Mouse (Mus musculus) adrenal gland, postnatal 4 days (tissue): ENCODE results near the gene Crip2. TPM values are rescaled to one million over a fixed set of nuclear protein-coding genes. Genes with fewer than 3 reads are reported as not detected.
A peak's percentile ranks its signal among the peaks of the same experiment; 100 is the strongest.

Source experiments
- DNase-seq, 2 experiments: peaks; one replicate each; pipeline ENCODE4 v3.0.0; 2021 to 2022; ENCODE audit warnings: low spot score in 2 of 2, mixed read lengths in 2 of 2
- long read RNA-seq, 2 experiments: library from polyadenylated mRNA; stranded (forward); transcript quantifications; one replicate each; pipeline ENCODE4 v2.0.0; 2021
- total RNA-seq, 2 experiments: library from RNA; stranded (reverse); gene quantifications; 2 replicates each; pipeline ENCODE4 v1.2.3; 2021

Gene Crip2
- total RNA-seq, result 100 to 1,000 TPM; 109 to 110 TPM
- long read RNA-seq, experiment 1, transcript Crip2-201 (7 exons, 1,439 nt), result major isoform, 154 of 171 reads
- long read RNA-seq, experiment 1, partial matches to known transcripts, result 3 of 171 reads
- long read RNA-seq, experiment 1, other reads (novel, unspliced or antisense), result 10 of 171 reads
- long read RNA-seq, experiment 2, transcript Crip2-201 (7 exons, 1,439 nt), result major isoform, 148 of 182 reads
- long read RNA-seq, experiment 2, partial matches to known transcripts, result 24 of 182 reads
- long read RNA-seq, experiment 2, other reads (novel, unspliced or antisense), result 8 of 182 reads

DNA sequence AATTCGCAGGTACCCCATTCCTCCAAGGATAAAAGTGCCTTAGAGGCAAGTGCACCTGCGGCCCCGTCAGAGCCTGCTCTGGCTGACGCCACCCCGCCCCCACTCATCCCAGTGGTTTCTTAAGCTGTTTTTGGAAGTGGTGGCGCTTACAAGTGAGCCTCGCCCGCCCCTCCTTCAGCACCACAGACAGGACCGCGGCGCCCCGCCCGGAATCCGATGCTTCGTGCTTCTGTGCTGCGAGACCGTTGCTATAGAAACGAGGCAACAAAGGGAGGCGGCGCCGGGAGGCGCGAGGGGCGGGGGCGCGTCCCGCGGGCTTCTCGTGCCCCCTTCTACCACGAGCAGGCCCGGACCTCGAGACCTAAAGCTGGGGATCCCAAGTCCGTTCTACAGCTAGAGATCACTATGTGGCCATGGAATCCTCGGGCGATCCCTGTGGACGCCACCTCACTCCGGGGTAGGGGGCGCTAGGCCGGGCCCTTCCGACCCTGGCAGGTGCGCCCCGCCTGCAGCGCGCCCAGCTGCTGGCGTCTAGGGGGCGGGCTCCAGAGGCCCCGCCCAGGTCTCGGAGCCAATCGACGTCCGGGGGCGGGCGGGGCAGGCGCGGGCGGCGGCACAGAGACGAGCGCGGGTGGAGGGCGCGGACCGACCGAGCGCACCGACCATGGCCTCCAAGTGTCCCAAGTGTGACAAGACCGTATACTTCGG lies at the start of gene Crip2:
Crip2 (plus strand) TSS at position 329 of the 708 bp plus-strand sequence.
- DNase-seq, result peak; percentile 57 to 66

DNA sequence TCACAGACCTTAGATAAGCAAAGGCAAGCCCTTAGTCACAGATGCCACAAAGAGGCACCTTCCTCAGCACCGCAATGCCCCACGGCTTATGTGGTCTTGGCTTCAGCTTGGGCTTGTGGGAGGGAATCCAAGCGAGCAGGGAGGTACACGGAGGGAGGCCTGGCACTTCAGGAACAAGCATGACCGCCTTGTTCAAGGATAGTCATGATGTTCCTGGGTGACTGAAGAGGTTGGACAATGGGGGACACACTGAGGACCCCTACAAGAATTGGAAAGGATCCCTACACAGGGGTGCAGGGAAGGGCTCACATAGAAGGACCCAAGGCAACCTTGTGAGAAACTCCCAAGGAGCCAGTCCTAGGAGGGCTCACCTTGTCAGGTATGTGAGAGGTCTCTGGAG lies 43.0 kb upstream of the Crip2 start:
- no peak for DNase-seq

DNA sequence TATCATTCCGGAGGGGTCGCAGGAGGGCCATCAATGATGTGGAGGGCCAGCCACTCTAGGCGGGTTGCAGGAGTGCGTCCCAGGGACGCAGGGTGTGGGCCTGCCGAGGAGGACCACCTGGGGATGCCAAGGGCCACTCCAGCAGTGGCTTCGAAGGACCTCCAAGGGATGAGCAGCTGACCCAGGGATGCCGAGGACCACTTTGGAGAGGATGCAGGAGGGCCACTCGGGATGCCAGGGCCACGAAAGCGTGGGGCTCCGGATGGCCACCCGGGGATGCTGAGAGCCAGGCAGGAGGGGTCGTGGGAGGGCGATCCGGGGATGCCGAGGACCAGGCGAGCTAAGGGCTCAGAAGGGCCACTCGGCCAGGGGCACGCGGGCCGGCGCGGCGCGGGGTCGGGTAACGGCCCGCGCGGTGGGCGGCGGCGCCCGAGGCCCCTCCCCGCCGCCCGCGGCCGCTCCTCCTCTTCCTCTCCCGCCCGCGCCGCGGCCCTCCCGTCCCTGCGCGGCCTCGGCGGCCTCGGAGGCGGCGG lies 42.2 kb upstream of the Crip2 start, which contains the start of gene Mta1:
Mta1 (plus strand) TSS at position 530 of the 533 bp plus-strand sequence.
- DNase-seq, result no peak

DNA sequence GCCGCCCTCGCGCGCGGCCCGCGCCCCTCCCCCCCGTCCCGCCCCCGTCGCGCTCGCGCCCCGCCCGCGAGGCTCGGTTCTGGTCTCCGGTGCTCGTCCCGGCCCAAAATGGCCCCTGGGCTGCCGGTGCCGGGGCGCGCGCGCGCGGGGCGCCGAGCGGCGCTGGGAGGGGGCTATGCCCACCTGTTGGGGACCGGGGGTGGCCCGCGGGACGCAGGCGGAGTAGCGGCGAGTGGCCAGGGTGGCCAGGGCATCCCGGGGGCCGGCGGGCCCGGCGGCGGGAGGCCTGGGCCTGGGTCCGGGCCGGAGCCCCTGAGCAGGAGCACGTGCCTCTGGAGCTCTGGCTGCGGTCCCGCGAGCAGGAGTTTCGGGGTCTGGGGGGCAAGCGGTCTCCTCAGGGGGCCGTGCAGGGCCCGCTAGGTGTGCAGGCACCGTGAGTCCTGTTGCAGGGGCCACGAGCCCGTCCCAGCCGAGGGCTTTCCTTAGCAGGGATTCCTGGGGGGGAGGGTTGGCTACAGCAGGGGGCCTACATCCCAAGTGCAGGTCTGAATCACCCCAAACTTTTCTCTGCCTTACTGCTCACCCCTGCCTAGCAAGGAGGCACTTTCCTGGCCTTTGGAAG lies 41.4 kb upstream of the Crip2 start:
- DNase-seq, result no peak

DNA sequence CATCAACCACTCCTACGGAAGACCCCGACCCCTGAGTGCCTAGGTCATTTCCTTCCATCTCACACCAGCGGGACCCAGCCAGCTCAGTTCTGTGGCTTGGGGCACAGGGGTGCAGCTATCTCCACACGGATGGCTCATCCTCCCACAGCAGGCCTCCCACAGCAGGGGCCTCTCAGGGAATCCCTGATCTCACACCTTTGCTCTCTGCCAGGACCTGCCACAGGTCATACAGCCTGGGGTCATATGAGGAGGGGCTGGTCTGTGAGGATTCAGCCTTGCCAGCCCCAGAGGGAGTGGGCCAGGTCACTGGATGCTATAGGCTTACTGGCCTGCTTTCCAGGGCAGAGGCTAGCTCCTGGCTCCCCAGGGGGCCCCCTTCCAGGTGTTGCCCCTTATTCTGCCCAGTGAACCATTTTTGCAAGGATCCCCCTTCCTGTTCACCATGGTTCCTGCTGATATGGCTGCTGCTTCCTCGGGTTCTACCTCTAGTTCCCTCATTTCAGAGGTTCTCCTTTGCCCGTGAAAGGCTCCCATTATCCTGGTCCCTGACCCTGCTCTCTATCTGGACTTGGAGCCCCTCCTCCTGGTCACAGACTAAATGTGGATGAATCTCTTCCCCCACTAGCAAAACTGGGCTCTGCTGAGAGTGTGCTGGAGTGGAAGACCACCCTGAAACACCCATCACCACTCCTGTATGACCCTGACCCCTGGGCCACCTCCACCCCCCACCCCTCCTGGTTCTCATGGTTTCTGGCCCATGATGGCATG lies 40.4 kb upstream of the Crip2 start:
- DNase-seq, result no peak

DNA sequence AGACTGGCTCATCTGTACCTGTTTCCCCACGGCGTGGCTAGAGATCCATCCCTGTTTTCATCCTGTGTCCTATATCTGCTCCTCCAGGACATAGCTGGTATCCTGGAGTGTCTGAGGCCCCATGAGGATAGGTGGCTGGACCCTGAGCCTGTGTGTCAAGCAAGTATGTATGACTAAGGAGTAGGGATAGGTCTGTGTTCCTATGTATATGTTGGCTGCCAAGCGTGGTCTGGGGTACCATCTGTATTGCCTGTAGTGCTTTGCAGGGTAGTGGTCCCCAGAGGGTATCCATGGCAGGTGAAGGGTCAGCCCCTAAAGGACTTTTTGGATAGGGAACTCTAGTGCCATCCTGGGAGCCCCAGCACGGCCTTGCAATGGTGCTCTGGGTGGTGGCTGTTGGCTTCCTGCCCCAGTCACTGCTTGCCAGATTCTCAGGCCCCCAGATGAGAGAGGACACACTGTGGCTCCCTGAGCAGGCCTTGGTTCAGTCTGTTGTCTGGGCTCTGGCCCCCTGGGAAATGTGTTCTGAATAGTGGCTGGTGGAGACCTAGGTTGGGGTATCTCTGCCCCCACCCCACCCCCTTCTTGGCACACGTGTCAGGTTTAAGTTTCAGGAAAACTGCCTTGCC lies 39.5 kb upstream of the Crip2 start:
- DNase-seq, result no peak

DNA sequence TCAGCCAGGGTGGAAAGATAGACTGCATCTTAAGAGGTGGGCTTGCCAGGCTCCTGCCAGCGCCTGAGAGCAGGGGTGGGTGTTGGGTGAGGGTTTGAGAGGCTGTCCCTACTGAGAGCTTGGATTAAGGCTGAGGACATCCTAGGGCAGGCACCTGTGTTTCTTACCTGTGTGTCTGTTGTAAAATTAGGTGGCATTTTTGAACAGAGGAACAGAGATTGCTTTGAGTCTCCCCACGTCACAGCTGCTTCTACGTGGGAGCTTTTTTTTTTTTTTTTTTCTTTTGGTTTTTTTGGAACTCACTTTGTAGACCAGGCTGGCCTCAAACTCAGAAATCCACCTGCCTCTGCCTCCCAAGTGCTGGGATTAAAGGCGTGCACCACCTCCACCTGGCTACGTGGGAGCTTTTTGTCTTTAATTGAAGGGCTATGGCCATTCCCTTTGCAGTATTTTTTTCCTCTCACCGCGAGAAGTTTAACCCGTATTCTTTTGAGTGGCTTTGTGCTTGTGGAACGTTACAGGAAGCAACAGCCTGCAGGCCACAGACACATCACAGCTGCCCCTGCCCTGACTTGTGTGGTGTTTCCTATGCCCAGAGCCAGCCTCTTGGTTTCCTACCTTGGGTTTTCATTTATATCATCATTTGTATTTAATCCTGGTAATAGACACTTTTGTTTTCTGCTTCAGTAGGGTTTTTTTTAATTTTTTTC lies 38.6 kb upstream of the Crip2 start:
- no peak for DNase-seq

DNA sequence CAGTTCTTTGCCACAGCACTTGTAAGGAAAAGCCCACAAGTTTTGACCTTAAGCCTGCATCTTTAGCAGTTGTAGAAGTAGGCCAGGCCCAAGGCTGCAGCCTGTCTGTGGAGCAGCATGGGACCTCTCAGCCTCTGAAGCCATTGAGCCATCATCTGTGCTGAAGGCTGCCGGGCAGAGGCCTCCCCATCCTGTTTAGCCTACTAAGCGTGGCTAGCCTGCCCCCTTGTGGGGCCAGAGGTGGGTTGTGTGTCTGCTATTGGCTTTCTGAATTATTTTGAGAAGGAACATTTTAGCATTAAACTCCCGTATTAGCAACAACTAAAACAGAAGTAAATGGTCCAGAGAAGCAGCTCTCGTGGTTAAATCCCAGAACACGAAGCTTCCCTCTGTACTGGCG lies 37.6 kb upstream of the Crip2 start:
- DNase-seq, result peak; percentile 36 to 37

DNA sequence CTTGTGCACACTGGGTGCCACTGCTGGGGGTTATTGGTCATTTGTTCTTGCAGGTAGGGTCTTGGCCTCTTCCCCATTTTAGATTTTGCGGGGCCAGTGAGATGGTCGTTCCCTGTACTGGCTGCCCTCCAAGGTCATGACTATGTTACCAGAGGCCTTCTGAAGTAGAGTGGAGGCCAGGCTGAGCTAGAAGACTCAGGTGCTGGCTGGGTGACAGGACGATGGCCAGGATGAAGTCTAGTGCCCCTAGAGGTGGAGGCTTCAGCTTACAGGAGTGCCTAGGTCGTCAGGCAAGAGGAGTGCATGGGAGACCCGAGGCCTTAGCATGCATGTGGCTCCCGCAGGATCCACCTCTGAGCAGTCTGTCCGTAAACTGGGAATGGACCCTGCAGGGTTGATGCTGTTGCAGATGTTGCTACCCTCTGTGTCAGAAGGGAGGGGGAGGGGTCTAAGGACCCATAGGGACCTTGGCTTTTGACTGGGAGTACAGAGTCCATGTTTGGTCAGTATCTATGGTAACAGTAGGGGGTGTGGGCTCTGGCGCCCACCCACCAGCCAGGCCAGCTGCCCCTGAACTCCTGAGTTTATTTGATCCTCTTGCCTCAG lies 36.1 kb upstream of the Crip2 start:
- DNase-seq, result no peak

DNA sequence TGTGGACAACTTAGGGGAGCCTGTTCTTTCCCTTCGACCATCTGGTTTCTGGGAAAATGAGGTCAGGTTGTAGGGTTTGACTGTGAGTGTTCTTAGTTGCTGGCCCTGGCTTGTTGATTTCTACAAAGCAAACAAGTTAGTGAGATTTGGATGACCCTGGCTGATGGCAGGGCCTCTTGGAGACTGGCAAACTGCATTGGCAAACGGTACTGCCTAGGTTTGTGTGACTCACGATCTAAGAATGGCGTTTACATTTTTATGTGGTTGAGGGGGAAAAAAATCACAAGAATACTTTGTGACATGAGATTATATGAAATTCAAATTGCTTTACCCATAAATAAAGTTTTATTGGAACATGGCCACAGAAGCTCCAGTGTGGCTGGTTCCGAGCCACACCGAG lies 33.6 kb upstream of the Crip2 start:
- DNase-seq, result no peak

DNA sequence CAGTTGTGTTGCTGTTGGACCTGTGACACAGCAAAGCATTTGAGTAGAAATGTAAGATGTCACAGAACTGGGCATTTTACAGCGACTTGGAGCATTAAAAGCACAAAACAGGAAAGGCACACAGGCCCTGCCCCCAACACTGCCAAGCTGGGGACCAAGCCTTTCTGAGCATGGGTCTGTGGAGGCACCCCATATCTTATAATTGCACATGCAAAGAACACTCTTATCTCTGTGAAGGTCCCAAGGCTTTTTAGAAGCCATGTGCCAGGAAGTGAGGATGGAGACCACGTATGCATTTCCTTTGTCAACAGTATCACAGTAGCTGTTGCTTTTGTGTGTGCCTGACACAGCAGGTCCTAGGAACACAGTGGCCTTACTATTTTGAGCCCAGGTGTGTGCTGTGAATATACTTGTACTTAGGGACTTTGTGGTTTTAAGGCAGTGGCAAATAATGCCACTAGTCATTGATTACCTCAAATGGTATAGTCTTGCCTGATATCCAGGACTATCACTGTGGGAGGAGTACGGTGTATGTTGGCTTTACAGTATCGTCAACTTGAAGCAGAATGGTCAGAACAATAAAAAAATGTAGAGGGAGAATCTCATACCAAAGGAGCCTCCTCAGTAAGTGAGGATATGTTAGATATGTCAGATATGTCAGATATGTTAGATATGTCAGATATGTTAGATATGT lies 32.5 kb upstream of the Crip2 start:
- no peak for DNase-seq

DNA sequence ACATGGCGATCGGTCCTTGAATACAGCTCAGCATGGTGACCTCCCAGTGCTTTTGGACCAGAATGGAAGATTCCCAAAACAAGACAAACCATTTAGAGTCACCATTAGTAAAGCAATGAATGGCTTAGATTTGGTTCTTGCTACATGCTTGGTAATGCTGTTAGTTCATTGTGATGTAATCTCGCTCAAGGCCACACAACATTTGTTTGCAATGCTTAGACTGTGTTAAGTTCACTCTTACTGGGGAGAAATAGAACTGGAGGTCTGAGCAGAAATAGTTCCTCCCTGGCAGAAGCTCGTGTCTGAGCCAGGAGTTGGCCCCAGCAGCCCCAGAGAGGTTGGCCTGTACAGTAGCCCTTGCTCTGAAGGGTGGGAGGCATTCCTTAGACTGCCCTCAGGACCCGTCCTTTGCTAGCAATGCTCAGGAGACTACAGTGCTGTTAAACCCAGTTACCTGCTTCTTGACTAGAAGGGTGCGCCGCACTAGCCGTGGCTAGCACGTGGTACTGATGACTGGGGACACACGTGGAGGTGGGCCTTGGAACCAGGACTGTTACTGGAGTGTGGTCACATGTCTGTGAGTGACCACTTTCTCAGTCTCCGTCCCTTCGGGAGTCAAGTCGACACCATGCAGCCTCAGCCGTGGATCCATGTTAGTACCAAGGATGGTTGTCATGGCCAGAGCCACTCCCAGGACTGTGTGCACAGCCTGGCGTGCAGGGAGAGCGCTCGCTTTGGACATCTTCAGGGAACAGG lies 31.3 kb upstream of the Crip2 start:
- no peak for DNase-seq

DNA sequence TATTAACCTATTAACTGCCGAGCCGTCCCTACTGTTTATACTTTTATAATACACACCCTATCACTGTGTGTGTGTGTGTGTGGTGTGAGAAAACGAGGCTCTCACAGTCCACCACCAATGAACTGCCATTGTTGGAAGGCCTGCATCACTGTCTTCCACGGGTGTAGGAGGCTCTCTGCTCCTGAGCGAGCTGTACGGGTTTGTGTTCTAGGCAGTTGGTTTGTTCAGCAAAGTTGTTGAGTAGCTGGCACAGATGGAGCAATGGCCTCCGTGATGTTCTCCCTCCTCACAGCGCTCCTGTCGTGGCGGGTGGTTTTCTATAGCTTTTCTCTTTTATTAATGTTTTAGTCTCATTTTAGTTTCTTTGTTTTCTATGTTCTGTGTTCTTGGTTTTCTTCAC lies 30.2 kb upstream of the Crip2 start:
- no peak for DNase-seq

DNA sequence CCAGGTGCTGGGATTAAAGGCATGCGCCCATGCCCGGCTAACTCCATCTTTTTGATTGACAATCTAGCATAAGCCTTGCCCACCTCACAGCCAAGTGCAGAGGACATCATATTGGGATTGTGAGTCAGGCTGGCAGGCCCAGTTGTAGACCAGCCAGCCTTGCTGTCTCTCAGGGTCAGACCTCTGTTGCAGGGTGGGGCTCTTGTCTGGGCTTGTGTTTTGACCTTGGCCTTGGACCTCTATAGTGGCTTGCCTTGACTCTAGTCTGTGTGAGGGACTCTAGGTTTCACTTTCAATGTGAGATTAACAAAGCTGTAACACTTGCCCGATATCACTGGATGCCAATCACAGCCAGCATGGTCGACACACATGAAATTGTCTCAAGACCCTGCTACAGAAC lies 25.9 kb upstream of the Crip2 start:
- DNase-seq, result no peak

DNA sequence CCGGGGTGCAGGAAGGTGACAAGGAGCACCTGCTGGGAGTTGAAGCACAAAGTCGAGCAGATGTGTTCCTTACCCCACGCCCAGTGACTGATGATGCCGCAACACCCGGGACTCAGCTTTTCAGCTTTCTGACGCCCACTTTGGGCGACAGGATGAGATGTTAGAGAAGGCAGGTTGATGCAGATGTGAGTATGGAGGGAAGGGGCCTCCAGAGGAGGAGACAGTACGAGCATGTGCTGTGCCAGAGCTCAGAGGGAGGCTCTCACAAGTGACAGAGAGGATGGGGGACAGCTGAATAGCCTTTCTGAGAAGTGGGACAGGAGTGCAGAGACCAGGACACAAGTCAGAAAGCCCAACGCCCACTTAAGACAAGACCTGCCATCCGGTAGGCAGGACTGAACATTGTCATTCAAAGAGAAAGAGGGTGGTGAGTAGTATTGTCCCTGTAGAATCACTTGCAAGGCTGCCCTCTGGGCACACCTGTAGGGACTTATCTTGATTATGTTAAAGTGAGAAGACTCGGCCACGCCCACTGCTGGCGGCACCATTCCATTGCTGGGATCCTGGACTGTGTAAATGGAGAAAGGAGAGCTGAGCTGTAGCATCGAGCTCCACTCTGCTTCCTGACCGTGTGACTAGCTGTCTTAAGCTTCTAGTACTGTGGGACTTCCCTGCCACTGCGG lies 25.0 kb upstream of the Crip2 start:
- DNase-seq, result no peak

DNA sequence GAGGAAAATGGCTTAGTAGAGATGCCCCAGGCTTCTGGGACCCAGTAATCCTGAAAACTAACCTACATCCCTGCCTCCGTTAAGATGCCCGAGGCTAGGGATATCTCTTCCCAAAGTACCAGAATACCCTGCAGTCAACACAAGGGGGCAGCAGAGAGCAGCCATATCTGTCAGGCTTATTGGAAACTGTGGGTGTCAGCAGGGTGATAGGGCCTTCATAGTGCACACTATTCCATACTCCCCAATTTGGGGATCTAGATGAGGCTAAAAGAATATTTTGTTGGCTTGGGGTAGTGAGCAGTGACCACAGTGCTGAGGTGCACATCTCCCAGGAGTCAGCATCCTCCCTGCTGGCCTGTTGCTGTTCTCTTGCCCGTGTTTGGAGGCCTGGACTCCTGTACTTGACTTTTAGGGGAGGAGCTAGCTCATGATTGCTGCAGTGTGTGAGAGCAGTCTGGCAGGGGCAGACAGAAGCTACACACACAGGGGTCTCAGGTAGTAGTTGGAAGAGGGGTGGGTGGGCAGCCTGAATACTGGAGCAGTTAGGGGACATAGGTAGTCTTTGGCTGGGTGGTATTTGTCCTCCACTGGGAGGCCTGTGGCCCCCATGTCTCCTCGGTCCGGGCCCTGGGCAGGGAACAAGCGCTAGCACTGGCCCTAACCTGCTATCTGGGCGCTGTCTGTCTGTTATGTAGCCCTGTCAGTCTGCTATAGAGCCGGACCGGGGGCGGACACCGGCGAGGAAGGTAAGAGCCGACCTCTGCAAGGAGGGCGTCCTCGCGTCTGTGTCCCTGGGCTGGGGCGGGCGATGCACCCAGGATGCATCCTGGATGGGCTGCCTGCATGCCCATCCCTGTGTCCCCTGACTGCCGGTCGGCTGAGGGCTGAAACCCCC lies 20.3 kb upstream of the Crip2 start:
- DNase-seq, result peak in 1 of 2 experiments; percentile 66

DNA sequence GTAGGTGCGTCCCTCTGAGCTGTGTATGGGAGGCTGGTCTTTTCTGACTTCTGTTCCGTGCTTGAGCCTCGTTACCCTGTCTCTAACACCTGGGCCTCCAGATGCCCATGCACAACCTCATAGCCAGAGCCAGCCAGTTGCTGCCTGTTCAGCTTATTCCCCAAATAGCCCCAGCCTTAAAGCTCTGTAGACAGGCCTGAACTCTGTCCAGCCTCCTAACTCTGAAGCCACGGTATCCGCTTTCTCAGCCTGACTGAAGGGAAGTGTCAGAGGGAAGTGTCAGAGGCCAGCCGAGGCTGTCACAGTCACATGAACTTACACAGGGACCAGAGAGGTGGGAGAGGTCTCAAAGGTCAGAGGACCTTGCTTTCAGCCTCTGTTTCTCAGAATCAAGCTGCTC lies 15.3 kb upstream of the Crip2 start:
- no peak for DNase-seq
